Mouse (Mus musculus) lung, postnatal 0 days (tissue): Measurements from ENCODE around the gene Nek8.

ENCODE experiments used
- CTCF ChIP-seq: IDR thresholded peaks from 2 replicates; pipeline ENCODE4 v1.5.1; 2016; ENCODE audit warnings: antibody characterized with exemption, mild to moderate bottlenecking
- EP300 ChIP-seq: IDR thresholded peaks from 2 replicates; pipeline ENCODE4 v1.6.1; 2016; ENCODE audit warnings: antibody characterized with exemption, mild to moderate bottlenecking, control low read depth

GRCm38 (mm10) chr11:78166161-78166560, 10.3 kb downstream of the Nek8 start:
- TF ChIP-seq EP300, result no peak
- no peak for TF ChIP-seq CTCF
